In the genomic region with DNA sequence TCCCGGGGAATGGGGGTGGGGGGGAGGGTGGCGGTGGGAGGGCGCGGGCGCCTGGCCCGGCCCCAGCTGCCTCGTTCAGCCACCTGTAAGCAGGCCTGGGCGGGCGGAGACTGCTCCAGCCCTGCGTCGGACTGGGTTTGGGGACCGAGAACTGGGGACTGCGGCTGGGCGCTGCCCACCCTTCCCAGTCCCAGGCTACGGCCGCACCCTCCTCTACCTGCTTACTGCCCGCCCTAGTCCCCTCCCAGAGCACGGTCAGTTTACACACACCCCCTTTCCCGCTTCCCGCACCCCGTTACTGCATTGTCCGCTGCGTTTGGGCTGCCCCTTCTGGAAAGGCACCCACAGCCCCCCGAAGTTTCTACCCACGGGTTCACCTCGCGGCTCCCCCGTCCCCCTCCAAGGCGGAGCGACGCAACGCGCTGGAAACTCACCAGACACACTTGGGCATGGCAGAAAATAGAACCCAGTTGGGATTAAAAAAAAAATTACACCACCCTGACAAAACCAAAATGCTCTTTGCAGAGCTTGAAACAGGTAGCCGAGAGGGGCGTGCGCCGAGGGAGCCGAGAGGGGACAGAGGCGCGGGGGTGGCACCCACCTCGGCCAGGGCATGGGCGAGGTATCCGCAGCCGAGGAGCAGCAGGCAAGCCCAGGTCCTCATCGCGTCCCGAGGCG, we compare ENCODE assay signal across 8 mouse cellular contexts. TPM values are rescaled to one million over a fixed set of nuclear protein-coding genes. Genes with fewer than 3 reads are reported as not detected.
DNase-seq lines count a peak whose midpoint lies in the region; ATAC-seq and TF ChIP-seq lines count a peak whose summit lies in the region.

No protein-coding gene starts in this region.

- DNase-seq in adrenal gland, postnatal 10 days, result peak; percentile 51
- DNase-seq in forebrain, postnatal 0 days, result peak; percentile 57
- DNase-seq in thymus, postnatal 25 days, result no peak

- ATAC-seq in megakaryocyte, adult 5-6 weeks (ENCODE audit: poor library complexity, severe bottlenecking), result no peak
- no peak for ATAC-seq in forebrain, postnatal 0 days
- peak; percentile 46 for ATAC-seq in kidney, embryonic 16.5 days (ENCODE audit: low FRiP score, low TSS enrichment)
- no peak for ATAC-seq in megakaryocyte-erythroid progenitor cell, adult 5-6 weeks (replicated peaks; ENCODE audit: low FRiP score, low TSS enrichment, poor library complexity, severe bottlenecking)

- H3K27me3 ChIP-seq in megakaryocyte, embryonic 14.5 days (replicated peaks), result peaks cover 98% of the 10 kb centered on the region
- peaks cover 35% of the 10 kb centered on the region for H3K27me3 ChIP-seq in forebrain, postnatal 0 days (ENCODE audit: insufficient read depth, low read length)
- peaks cover 53% of the 10 kb centered on the region for H3K27me3 ChIP-seq in kidney, embryonic 16.5 days (ENCODE audit: insufficient read depth, low read length)

- H3K36me3 ChIP-seq in megakaryocyte, embryonic 14.5 days (replicated peaks; ENCODE audit: low read length), result no peaks in the 10 kb centered on the region
- H3K36me3 ChIP-seq in forebrain, postnatal 0 days (ENCODE audit: insufficient read depth), result no peaks in the 10 kb centered on the region
- no peaks in the 10 kb centered on the region for H3K36me3 ChIP-seq in kidney, embryonic 16.5 days (ENCODE audit: insufficient read depth, low read length)
- no peaks in the 10 kb centered on the region for H3K36me3 ChIP-seq in macrophage (ENCODE audit: inconsistent target)

- peak overlapping the region; percentile 81 for H3K9ac ChIP-seq in forebrain, postnatal 0 days
- H3K9ac ChIP-seq in kidney, embryonic 16.5 days (replicated peaks; ENCODE audit: low read length), result peak overlapping the region; percentile 84

- under 1% methylated on average over 42 of the region's 48 CpGs for WGBS in forebrain, postnatal 0 days
- WGBS in kidney, embryonic 16.5 days, result under 1% methylated on average over 46 of the region's 48 CpGs
- 3% methylated on average over 48 of the region's 48 CpGs for WGBS in macrophage (ENCODE audit: missing documents)

- TF ChIP-seq CTCF in forebrain, postnatal 0 days (IDR thresholded peaks at IDR 0.05; ENCODE audit: low read depth), result no peak

- peak overlapping the region; percentile 91 for H3K4me3 ChIP-seq in megakaryocyte, embryonic 14.5 days (replicated peaks)
- H3K4me3 ChIP-seq in forebrain, postnatal 0 days (ENCODE audit: low read depth, low read length), result peak overlapping the region; percentile 74
- peak overlapping the region; percentile 80 for H3K4me3 ChIP-seq in kidney, embryonic 16.5 days (ENCODE audit: low read length)
- peak overlapping the region; percentile 31 for H3K4me3 ChIP-seq in macrophage (ENCODE audit: inconsistent target)

- H3K4me2 ChIP-seq in forebrain, postnatal 0 days (ENCODE audit: low read depth), result peak overlapping the region; percentile 83
- H3K4me2 ChIP-seq in kidney, embryonic 16.5 days (replicated peaks; ENCODE audit: low read depth, low read length), result peak overlapping the region; percentile 91

- 0 out of 2 replicates have a peak, but pooled peaks cover 3% of the 10 kb centered on the region for H3K9me3 ChIP-seq in megakaryocyte, embryonic 14.5 days
- no peaks in the 10 kb centered on the region for H3K9me3 ChIP-seq in forebrain, postnatal 0 days (ENCODE audit: low read length)
- H3K9me3 ChIP-seq in kidney, embryonic 16.5 days (ENCODE audit: low read length), result no peaks in the 10 kb centered on the region

- H3K79me2 ChIP-seq in macrophage (ENCODE audit: inconsistent target), result no peaks in the 10 kb centered on the region

- H3K27ac ChIP-seq in forebrain, postnatal 0 days (ENCODE audit: low read depth, low read length), result peak overlapping the region; percentile 90
- H3K27ac ChIP-seq in kidney, embryonic 16.5 days (ENCODE audit: low read length), result peak overlapping the region; percentile 96
- H3K27ac ChIP-seq in macrophage, result no peak overlapping the region

- H3K4me1 ChIP-seq in megakaryocyte, embryonic 14.5 days, result peaks cover 61% of the 10 kb centered on the region
- H3K4me1 ChIP-seq in forebrain, postnatal 0 days (ENCODE audit: insufficient read depth), result peaks cover 21% of the 10 kb centered on the region
- H3K4me1 ChIP-seq in kidney, embryonic 16.5 days (ENCODE audit: insufficient read depth, low read length), result peaks cover 65% of the 10 kb centered on the region

RNA-seq across cellular contexts. Expression of gene Pdgfa, which starts 2.9 kb away (rescaled TPM):
- polyA plus RNA-seq in megakaryocyte, embryonic 14.5 days (2012; ENCODE audit: insufficient read depth, low replicate concordance), result 18.0 and 19.1 TPM in 2 replicates
- total RNA-seq in megakaryocyte, adult 5-6 weeks (2015), result 0.13 and 0.75 TPM in 2 replicates
- 0.07 and 0.12 TPM in 2 replicates for total RNA-seq in megakaryocyte, adult 5-6 weeks (2017)
- total RNA-seq in adrenal gland, postnatal 10 days (2021), result 10 to 100 TPM; 22.0 to 23.3 TPM
- 57.8 and 63.4 TPM in 2 replicates for total RNA-seq in forebrain, postnatal 0 days (2014; rRNA removed)
- 43.3 and 47.8 TPM in 2 replicates for polyA plus RNA-seq in forebrain, postnatal 0 days (2015; fragmentation: Nextera tagmentation; extraction: Ambion mirVana)
- polyA plus RNA-seq in kidney, embryonic 16.5 days (2015; fragmentation: Nextera tagmentation; extraction: Ambion mirVana), result 57.1 and 58.6 TPM in 2 replicates
- total RNA-seq in macrophage (2018; cell fraction: chromatin; rRNA removed), result 10 to 100 TPM in 12 of 26 experiments, 1 to 10 TPM in 14; 1.6 to 34.9 (median 7.5) TPM
- 10 to 100 TPM in 12 of 26 experiments, 1 to 10 TPM in 14; 2.8 to 21.0 (median 7.2) TPM for total RNA-seq in macrophage (2018; cell fraction: cytosol; rRNA removed)
- total RNA-seq in macrophage (2018; cell fraction: nucleus; rRNA removed), result 10 to 100 TPM in 14 of 26 experiments, 1 to 10 TPM in 12; 5.1 to 43.7 (median 14.2) TPM
- polyA plus RNA-seq in macrophage (2018), result 6.6 to 17.3 TPM (median 13.6 TPM) in 3 replicates
- not detected in 2 replicates for total RNA-seq in megakaryocyte-erythroid progenitor cell, adult 5-6 weeks (2014; fragmentation: Nextera tagmentation)
- 1.5 TPM in 1 of 2 replicates, not detected in the other for total RNA-seq in megakaryocyte-erythroid progenitor cell, adult 5-6 weeks (2017)

Comparison
In these comparisons a context has a peak if more than half of its experiments do, and no peak if none do; other contexts are left out.
1. H3K4me3 ChIP-seq: peak in every context shown above with its lines; median percentile 91 in megakaryocyte, embryonic 14.5 days; 80 in kidney, embryonic 16.5 days; 74 in forebrain, postnatal 0 days; 31 in macrophage.
2. RNA of gene Pdgfa, which starts 2.9 kb away (total RNA-seq): 57.8 to 63.4 TPM in forebrain, postnatal 0 days and 22.0 to 23.3 TPM in adrenal gland, postnatal 10 days; 0.07 to 0.75 TPM in megakaryocyte, adult 5-6 weeks and 1.5 TPM in megakaryocyte-erythroid progenitor cell, adult 5-6 weeks; every median in the first group is over 4 times any median in the second.